Mouse (Mus musculus) megakaryocyte-erythroid progenitor cell, adult 5-6 weeks (primary cell): ENCODE data around the gene Lgals2. TPM values are rescaled to one million over a fixed set of nuclear protein-coding genes. Genes with fewer than 3 reads are reported as not detected.
"Not testable (repeated sequence)": the region's sequence is repeated elsewhere in the genome, so short reads cannot be mapped to it uniquely, and the experiment has no call there.

Experiments
- ATAC-seq: replicated peaks from 2 replicates; pipeline ENCODE4 v1.8.0; 2016; ENCODE audit warnings: mild to moderate bottlenecking, inconsistent platforms; ENCODE audit not compliant: severe bottlenecking, poor library complexity, low FRiP score, low TSS enrichment
- total RNA-seq, 2 experiments: library from RNA; stranded (forward) in 1 of 2; stranded (reverse) in 1 of 2; fragments of 200-1000, 215-1000 nt in 1 of 2; fragments of >200 nt in 1 of 2; fragmentation: Nextera tagmentation in 1 of 2; gene quantifications; 2 replicates each; pipeline ENCODE4 v1.2.3; 2014 to 2017

Gene Lgals2
- total RNA-seq (2014; fragmentation: Nextera tagmentation) (not detected in 2 replicates), total RNA-seq (2017) (not detected in 2 replicates)

- ATAC-seq, result no peak
Measured at GRCm38 (mm10) chr15:78855303-78855965, at the start of gene Lgals2. Gene Lgals2, minus strand, starts transcription at chr15:78855529.

- ATAC-seq, result 0 out of 2 replicates have a peak, but pooled peaks have one; percentile 42
Measured at GRCm38 (mm10) chr15:78903243-78903642, 47.9 kb upstream of the Lgals2 start.

GRCm38 (mm10) chr15:78901422-78901789 is 46.1 kb upstream of the Lgals2 start:
- no peak for ATAC-seq

GRCm38 (mm10) chr15:78900585-78901421 is 45.5 kb upstream of the Lgals2 start:
- no peak for ATAC-seq

DNA sequence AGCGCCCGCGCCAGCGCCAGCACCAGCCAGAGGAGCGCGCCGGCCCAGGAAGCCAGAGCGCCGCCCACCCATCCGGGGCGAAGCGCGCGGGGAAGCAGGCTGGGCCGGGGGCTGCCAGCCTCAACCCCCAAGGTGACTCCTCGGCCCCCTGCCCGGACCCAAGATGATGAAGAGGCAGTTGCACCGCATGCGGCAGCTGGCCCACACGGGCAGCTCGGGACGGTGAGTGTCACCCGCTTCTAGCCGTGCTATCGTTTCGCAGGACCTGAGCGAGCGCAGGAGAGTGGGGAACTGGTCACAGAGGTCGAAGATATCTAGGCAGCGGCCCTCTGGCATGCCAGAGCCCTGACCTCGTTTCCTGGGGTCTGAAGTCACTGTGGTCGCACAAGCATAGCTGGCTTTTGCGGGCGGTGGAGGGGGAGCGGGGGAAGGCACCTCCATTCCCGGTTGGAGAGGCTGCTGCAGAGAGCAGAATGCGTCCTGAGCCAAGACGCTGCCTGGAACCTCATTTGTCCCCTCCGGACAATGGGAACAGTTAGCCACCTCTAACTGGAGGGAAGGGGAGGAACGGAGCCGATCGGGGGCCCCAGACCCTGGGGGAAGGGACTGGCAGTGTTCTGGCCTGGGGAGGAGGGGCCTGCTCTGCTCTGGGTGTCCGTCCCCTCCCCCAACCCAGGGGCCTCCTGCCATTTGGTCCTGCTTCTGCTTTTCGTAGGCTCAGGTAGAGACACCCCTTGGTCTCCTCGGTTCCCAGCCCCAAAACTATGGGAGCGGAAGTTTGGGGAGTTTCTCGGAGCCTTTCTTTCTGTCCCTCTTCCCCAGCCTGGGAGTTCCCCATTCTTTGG is 44.6 kb upstream of the Lgals2 start, which contains the start of gene Sh3bp1:
TSS of gene Sh3bp1 (plus strand) at position 29 of the 845 bp plus-strand sequence.
- ATAC-seq, result peak; percentile 35

DNA sequence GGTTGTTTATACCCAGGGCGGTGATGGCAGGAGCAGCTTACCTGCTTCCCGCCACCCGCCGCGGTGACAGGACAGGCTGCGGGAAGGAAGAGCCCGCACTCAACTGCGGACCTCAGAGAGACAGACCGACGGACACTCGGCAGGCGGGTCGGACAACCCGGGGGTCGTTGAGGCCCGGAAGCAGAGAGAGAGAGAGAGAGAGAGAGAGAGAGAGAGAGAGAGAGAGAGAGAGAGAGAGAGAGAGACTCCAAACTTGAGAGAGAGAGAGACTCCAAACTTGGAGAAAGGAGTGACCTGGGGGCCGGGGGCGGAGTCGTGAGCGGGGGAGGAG is 44.0 kb upstream of the Lgals2 start, which contains the start of gene Gm49510:
TSS of gene Gm49510 (plus strand) at position 259 of the 331 bp plus-strand sequence.
- ATAC-seq, result no peak

- ATAC-seq, result no peak
Measured at GRCm38 (mm10) chr15:78898507-78899001, 43.2 kb upstream of the Lgals2 start.

- peak; percentile 48 for ATAC-seq
Measured at GRCm38 (mm10) chr15:78897488-78897887, 42.2 kb upstream of the Lgals2 start.

DNA sequence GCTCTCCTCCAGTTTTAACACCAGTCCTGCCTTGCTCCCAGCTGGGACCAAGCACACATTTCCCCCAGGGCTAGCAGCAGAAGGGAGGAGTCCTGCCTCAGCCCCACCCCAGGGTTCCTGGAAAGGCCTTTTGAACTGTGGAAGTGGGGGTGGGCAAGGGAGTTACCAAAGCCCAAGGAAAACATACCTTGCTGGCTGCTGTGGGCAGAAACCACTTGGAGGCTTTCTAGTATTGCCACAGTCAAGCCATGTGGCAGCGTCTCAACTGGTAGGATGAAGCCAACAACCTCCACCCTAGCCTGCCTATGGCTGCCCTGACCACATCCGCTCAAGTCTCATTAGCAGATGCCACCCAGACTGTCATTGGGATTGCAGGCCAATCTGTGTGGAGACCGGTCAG is 40.8 kb upstream of the Lgals2 start:
- ATAC-seq, result no peak

- no peak for ATAC-seq
Measured at GRCm38 (mm10) chr15:78895741-78896140, 40.4 kb upstream of the Lgals2 start.

GRCm38 (mm10) chr15:78894726-78895125 is 39.4 kb upstream of the Lgals2 start:
- ATAC-seq, result no peak

- no peak for ATAC-seq
Measured at GRCm38 (mm10) chr15:78892440-78892839, 37.1 kb upstream of the Lgals2 start.

DNA sequence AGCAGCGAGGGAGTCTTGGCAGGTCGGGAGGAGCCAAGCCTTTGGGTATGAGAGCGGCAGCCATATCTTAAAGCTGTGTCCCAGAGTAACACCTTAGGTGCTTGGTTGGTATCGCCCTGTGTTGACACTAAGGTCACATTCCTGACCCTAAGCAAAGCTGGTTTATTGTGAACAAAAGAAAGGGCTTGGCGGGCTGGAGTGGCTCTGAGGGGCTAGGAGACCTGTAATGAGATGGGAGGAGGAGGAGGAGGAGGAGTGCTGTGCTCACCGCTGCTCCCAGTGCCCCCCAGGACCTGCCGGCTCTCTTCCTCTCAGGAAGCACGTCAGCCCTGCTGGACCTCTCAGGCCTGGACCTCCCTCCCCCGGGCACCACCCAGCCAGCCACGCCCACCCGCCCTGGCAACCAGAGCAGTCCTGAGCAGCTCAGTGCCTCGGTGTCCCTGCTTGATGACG is 34.1 kb upstream of the Lgals2 start:
- no peak for ATAC-seq

DNA sequence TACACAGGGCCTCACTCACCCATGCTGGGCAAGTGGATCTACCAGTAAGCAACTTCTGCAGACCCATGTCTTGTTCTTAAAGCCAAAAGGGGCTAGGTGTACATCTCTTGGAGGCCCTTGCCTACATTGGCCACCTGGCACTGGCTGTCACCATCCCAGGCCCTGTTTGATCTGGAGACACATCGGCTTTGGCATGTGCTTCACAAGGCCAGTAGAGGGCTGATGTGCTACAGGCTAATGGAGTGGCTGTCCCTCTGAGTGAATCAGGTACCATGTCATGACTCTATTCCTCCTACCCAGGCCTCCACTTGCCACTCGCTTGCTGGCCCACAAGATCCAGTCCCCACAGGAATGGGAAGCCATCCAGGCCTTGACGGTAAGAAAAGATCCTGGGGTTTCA is 26.5 kb upstream of the Lgals2 start:
- no peak for ATAC-seq

DNA sequence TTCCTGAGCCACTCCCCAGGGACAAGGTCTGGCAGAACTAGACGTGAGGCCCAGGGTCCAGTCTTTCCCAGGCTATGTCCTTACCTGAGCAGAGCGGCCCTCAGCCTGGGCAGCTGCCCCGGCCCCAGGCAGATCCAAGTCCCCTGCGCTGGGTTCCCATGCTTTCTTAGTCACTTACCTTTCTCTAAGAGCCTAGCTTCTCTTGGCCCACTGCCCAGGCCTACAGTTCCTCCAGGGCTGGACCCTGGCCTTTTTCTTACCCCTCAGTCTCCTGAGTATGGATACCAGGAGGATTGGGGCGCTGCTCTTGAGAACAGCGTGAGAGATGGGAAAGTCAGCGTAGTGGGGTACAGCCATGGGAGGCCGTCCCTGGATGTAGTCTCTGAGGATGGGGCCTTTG is 25.1 kb upstream of the Lgals2 start:
- ATAC-seq, result no peak

DNA sequence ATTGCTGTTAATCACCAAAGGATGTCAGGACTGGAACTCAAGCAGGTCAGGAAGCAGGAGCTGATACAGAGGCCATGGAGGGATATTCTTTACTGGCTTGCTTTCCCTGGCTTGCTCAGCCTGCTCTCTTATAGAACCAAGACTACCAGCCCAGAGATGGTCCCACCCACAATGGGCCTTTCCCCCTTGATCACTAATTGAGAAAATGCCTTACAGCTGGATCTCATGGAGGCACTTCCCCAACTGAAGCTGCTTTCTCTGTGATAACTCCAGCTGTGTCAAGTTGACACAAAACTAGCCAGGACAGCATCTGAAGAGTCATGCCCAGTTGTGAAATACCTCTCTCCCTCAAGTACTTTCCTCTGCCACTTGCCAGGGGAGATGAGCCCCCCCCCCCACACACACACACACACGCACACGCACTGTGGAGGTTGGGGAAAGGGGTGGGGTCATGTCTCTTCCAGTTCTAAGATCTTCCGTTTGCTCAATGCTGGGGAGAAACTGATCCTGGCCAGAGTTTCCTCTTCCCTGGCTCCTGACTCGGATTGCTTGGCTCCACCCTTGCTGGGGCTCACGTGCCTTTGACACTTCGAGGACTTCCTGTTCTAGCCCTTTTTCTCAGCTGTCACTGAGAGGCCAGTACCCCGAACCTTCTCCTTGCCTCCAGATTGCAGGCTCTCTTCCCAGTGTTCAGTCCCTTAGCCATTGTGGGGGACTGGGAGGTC is 23.6 kb upstream of the Lgals2 start:
- ATAC-seq, result not testable (repeated sequence)

GRCm38 (mm10) chr15:78877810-78878390 is 22.6 kb upstream of the Lgals2 start:
- no peak for ATAC-seq

DNA sequence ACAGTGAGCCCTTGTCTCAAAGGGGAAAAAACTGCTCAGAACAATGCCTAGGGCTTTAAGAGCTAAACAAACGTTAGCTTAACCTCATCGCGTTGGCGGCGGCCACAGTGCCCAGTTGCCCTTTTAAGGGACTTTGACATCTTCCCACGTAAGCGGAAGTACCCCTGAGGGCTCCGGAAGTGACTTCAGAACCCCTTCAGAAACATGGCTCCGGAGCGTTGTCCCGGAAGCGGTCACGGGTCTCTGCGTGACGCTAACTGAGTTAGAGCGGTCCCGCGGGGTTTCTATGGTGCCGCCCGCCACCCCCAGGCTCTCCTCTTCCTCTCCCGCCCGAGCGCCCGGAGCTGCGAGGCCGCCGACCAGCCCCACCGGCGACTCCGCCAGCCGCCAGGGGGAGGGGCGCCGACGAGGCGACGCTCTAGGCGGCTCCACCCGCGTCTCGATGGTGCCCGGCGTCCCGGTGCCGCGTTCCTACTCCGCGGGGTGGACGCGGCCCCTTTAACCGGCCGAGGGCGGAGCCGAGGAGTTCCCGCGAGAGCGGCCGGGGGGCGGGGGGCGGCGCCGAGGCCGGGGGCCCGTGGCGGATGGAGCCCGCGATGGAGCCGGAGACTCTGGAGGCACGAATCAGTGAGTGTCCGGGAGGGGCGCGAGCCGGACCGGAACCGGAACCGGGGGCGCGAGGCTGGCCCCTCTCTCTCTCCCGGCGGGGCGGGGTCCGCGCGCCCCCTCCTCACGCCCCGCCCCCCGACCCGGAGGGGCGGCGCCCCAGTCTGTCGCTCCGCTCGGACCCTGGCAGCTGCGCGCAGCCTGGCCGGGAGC is 21.9 kb upstream of the Lgals2 start, which contains the start of gene Gga1:
TSS of gene Gga1 (plus strand) at position 200 of the 819 bp plus-strand sequence.
- ATAC-seq, result peak; percentile 53
